Mouse (Mus musculus) spleen, postnatal 4 days (tissue): ENCODE measurements around the gene Olfr390.

ENCODE experiments used
- DNase-seq, 2 experiments: peaks; one replicate each; pipeline ENCODE4 v3.0.0; 2022; ENCODE audit warnings: low spot score in 2 of 2

Gene Olfr390

DNA sequence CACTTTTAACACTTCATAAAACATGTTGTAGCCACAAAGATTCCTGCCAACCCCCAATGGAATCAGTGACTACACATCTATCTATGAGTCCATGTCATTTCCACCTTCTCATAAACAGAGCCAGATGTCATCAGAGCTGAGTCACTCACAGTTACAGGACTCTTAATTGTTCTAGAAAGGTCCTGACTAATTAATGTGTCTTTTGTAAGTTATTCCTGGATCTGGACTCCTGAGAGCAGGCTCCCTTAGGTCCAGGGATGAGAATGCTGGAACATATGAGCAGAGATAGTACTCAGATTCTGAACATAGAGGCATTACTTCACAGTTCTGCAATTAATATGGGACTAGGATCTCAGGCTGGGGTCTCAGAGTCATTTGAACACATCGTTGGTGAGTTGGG lies at the start of gene Olfr390:
Gene Olfr390 (plus strand): TSS at position 301 of the 400 bp plus-strand sequence.
- no peak for DNase-seq

DNA sequence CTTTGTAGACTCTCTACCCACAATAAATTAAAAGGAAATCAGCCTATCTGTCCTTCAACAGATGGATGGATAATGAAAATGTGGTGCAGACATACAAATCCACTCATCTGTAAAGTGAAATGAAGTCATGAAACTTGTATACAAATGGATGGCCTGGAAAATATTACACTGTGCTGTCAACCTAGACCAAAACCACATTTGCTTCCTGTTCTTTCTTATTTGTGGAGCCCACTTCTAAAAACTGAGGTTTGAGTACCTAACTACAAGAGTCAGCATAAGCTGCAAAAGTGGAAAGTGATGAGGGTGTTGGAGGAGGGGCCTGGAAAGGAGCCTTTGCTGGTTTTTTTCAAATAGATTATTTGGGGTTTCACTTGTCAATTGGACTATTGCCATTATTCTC lies 23.6 kb upstream of the Olfr390 start:
- DNase-seq, result no peak

DNA sequence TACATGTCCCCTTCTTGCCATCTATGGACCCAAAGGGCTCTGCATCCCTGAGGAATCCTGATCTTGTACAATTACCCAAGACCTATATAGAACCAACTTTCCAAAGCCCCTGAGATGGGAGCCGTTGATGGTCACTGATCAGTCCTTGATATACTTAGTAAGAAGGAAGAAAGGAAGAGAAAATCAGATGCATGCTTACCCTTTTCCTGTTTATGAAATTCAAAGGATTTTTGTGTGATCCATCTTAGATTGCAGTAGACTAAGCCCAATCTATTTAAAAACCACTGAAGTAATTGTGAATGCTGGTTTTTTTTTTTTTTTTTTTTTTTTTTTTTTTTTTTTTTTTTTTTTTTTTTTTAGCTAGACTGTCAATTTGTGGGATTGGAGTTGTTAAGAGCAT lies 2.2 kb upstream of the Olfr390 start, which contains the start of gene Olfr389:
Gene Olfr389 (minus strand): TSS at position 101 of the 400 bp plus-strand sequence.
- DNase-seq, result no peak

DNA sequence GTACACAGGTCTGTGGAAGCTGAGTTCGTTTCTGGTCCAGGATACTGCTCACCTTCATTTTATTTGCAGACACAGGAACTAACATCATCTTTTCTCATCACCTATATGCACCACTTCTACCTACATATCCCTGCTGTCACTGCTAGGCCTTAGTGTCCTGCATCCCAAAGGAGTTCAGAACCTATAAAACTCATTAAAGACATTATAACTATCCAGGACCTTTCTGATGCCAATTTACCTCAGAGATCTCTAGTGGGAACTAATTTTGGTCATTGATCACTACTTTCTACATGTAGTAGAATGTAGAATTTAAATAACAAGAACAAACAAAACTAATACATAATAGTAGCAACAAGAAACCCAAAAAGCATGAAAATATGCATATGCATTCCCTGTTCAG lies 20.2 kb downstream of the Olfr390 start, which contains the start of gene Olfr391-ps:
Gene Olfr391-ps (minus strand): TSS at position 101 of the 400 bp plus-strand sequence.
- DNase-seq, result no peak

DNA sequence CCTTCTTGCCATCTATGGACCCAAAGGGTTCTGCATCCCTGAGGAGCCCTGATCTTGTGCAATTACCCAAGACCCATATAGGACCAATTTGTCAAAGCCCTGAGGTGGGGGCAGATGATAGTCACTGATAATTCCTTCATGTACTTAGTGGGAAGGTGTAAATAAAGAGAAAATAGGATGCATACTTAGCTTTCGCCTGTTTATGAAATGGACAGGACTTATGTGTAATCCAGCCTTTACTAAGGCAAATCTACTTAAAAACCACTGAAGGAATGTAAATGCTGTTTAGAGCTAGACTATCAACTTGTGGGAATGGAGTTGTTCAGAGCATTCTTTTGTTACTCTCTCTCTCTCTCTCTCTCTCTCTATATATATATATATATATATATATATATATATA lies 34.2 kb downstream of the Olfr390 start, which contains the start of gene Olfr392:
Gene Olfr392 (minus strand): TSS at position 101 of the 400 bp plus-strand sequence.
- no peak for DNase-seq
